Mouse (Mus musculus) hindbrain, embryonic 14.5 days (tissue): ENCODE measurements around the gene Hdac11. TPM values are rescaled to one million over a fixed set of nuclear protein-coding genes. Genes with fewer than 3 reads are reported as not detected.
A peak's percentile ranks its signal among the peaks of the same experiment; 100 is the strongest.

Source experiments
- ATAC-seq: fragments of 200-750 bp; cut with Nextera tagmentation; 2 replicates; pipeline ENCODE4 v1.8.0; 2017; ENCODE audit warnings: moderate number of reproducible peaks, mild to moderate bottlenecking, moderate TSS enrichment, moderate library complexity; ENCODE audit not compliant: low FRiP score
- DNase-seq: peaks from one replicate; pipeline ENCODE4 v3.0.0-alpha.2; 2015; ENCODE audit warnings: low spot score
- H3K27ac ChIP-seq: fragments of 300-500 bp; sonication (generic); 2 replicates; pipeline ENCODE4 v1.5.1; 2014; ENCODE audit warnings: mild to moderate bottlenecking, moderate library complexity
- H3K27me3 ChIP-seq: fragments of 300-500 bp; sonication (generic); 2 replicates; pipeline ENCODE4 v1.6.1; 2014; ENCODE audit warnings: mild to moderate bottlenecking, low read length, mixed read lengths; ENCODE audit not compliant: control insufficient read depth, insufficient read depth
- H3K36me3 ChIP-seq: fragments of 300-500 bp; sonication (generic); replicated peaks from 2 replicates; pipeline ENCODE4 v1.6.1; 2014; ENCODE audit not compliant: control insufficient read depth, insufficient read depth
- H3K4me1 ChIP-seq: fragments of 300-500 bp; sonication (generic); replicated peaks from 2 replicates; pipeline ENCODE4 v1.6.1; 2014; ENCODE audit warnings: antibody characterized with exemption, low read length, mixed read lengths; ENCODE audit not compliant: control insufficient read depth, insufficient read depth
- H3K4me2 ChIP-seq: fragments of 300-500 bp; sonication (generic); replicated peaks from 2 replicates; pipeline ENCODE4 v1.6.1; 2014; ENCODE audit warnings: mild to moderate bottlenecking, moderate library complexity
- H3K4me3 ChIP-seq: fragments of 300-500 bp; sonication (generic); replicated peaks from 2 replicates; pipeline ENCODE4 v1.5.1; 2014; ENCODE audit warnings: mild to moderate bottlenecking, low read length
- H3K9ac ChIP-seq: fragments of 300-500 bp; sonication (generic); 2 replicates; pipeline ENCODE4 v1.6.1; 2014
- H3K9me3 ChIP-seq: fragments of 300-500 bp; sonication (generic); 2 replicates; pipeline ENCODE4 v1.6.1; 2016; ENCODE audit warnings: low read length; ENCODE audit not compliant: control insufficient read depth
- WGBS: fragments of 180-500 bp; shearing (Covaris S2); extraction: QIAGEN DNeasy Blood & Tissue Kit; methylation state at CpG from one replicate; pipeline ENCODE4 v1.1.7; 2014; 5-methylcytosine and 5-hydroxymethylcytosine counted together
- polyA plus RNA-seq: library from polyadenylated mRNA; unstranded; fragments of >200 nt; fragmentation: Nextera tagmentation; extraction: Ambion mirVana; gene quantifications from 2 replicates; pipeline ENCODE4 v1.2.1, GENCODE M21; 2014

Hdac11 gene
- polyA plus RNA-seq, 1 experiment from 2014 or later: 42.7 TPM

GRCm38 (mm10) chr6:91213287-91214218 is 57.1 kb downstream of the Hdac11 start:
- H3K4me1 ChIP-seq: peaks cover 8% of the 10 kb centered on the region; the same call in 1 of the 2 replicates
- ATAC-seq (no peak; the same call in 1 of the 2 replicates), DNase-seq (no peak)
- H3K4me3 ChIP-seq: peak overlapping the region; percentile 24
- H3K4me2 ChIP-seq: peak overlapping the region; percentile 48
- peaks cover 7% of the 10 kb centered on the region; the same call in 1 of the 2 replicates for H3K27me3 ChIP-seq
- no peaks in the 10 kb centered on the region for H3K36me3 ChIP-seq
- 63% methylated on average over 21 of the region's 21 CpGs for WGBS
- H3K9ac ChIP-seq: peak overlapping the region; percentile 40; the same call in 1 of the 2 replicates
- no peaks in the 10 kb centered on the region for H3K9me3 ChIP-seq
- H3K27ac ChIP-seq: no peak overlapping the region

- 63% methylated on average over 1 of the region's 1 CpGs for WGBS
- peaks cover 7% of the 10 kb centered on the region; the same call in 1 of the 2 replicates for H3K27me3 ChIP-seq
- H3K4me1 ChIP-seq: peaks cover 10% of the 10 kb centered on the region; the same call in 1 of the 2 replicates
- H3K9me3 ChIP-seq: no peaks in the 10 kb centered on the region
- H3K4me2 ChIP-seq: no peak overlapping the region
- H3K27ac ChIP-seq: no peak overlapping the region
- no peak overlapping the region for H3K4me3 ChIP-seq
- ATAC-seq (no peak), DNase-seq (no peak)
- H3K36me3 ChIP-seq: no peaks in the 10 kb centered on the region
- no peak overlapping the region for H3K9ac ChIP-seq
Observed at GRCm38 (mm10) chr6:91215454-91215853, 59.0 kb downstream of the Hdac11 start.

DNA sequence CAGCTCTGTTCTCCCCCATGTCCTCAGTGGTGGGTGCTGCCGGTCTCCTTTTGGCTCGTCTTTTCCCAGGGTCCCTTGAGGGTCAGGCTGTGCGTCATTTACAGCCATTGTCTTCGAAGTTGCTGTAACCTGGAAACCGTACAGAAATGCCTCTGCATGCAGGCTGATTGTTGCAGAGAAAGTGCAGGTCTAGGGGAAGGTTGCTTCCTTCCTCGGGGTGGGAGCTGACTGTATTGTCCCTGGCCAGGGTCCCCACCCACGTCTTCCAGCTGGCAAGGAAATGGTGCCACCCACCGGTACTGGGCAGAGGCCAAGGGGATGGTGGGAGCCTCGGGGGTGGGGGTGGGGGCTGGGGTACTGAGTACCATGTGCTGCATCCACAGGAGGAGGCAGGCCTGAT is 62.0 kb downstream of the Hdac11 start:
- WGBS: 37% methylated on average over 9 of the region's 9 CpGs
- Histone ChIP-seq H3K27me3 (peaks cover under 1% of the 10 kb centered on the region; the same call in 1 of the 2 replicates), H3K9ac (no peak overlapping the region), H3K9me3 (no peaks in the 10 kb centered on the region), H3K4me2 (no peak overlapping the region), H3K4me1 (peaks cover 5% of the 10 kb centered on the region; the same call in 1 of the 2 replicates), H3K27ac (no peak overlapping the region), H3K36me3 (no peaks in the 10 kb centered on the region), H3K4me3 (no peak overlapping the region)
- DNase-seq: no peak
- peak; percentile 47; the same call in 1 of the 2 replicates for ATAC-seq

DNA sequence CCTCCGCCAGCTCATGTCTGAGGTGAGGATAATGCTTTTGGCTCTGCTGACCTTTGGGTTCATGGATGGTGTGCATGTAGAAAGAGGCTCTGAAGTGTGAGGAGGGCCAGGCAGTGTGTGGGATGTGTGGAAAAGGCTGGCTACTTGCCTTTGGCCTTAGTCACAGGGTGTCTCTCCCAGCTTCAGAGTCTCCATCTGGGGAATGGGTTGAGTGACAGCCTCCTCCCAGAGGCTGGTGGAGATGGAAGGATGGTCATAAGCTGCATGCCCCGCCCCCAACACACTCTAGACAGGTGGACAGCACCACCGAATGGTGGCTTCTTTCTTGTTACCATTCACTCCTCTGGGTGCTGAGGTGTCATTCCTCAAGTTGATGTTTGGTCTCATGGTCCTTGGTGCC is 62.4 kb downstream of the Hdac11 start:
- 73% methylated on average over 3 of the region's 3 CpGs for WGBS
- H3K27me3 ChIP-seq: no peaks in the 10 kb centered on the region
- ATAC-seq (peak; percentile 38; the same call in 1 of the 2 replicates), DNase-seq (no peak)
- H3K36me3 ChIP-seq: no peaks in the 10 kb centered on the region
- no peak overlapping the region for H3K4me3 ChIP-seq
- H3K9me3 ChIP-seq: no peaks in the 10 kb centered on the region
- H3K27ac ChIP-seq: no peak overlapping the region
- no peak overlapping the region for H3K9ac ChIP-seq
- peaks cover 4% of the 10 kb centered on the region; the same call in 1 of the 2 replicates for H3K4me1 ChIP-seq
- no peak overlapping the region for H3K4me2 ChIP-seq

DNA sequence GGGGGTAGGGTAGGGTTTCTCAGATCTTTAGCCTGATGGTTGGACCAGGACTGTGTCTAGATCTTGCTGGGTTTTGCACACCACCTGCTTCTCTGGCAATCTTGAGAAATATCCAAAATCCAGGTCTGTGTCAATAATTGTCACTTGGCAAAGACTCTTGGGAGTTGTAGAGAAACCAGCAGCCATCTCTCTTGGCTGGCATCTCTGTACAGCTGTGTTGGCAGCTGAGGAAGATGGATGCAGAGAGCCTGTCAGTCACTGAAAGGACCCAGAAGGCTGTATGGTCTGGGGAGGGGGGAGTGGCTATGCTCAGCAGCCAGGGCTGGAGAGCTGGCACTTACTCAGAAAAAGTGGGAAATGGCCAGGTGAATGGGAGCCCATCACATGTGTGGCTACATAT is 63.6 kb downstream of the Hdac11 start:
- peaks cover 4% of the 10 kb centered on the region; the same call in 1 of the 2 replicates for H3K4me1 ChIP-seq

GRCm38 (mm10) chr6:91221094-91221493 is 64.6 kb downstream of the Hdac11 start:
- no peak overlapping the region for H3K9ac ChIP-seq
- H3K27me3 ChIP-seq: no peaks in the 10 kb centered on the region
- no peaks in the 10 kb centered on the region for H3K36me3 ChIP-seq
- ATAC-seq: no peak
- WGBS: 9% methylated on average over 3 of the region's 3 CpGs
- no peaks in the 10 kb centered on the region for H3K9me3 ChIP-seq
- peak overlapping the region; percentile 32; the same call in 1 of the 2 replicates for H3K27ac ChIP-seq
- H3K4me3 ChIP-seq: no peak overlapping the region
- no peak overlapping the region for H3K4me2 ChIP-seq
- peaks cover 4% of the 10 kb centered on the region; the same call in 1 of the 2 replicates for H3K4me1 ChIP-seq
- DNase-seq: no peak

More for the DNA sequence above, 63.6 kb downstream of the Hdac11 start:
- ATAC-seq (no peak), DNase-seq (no peak)
- H3K27ac ChIP-seq: no peak overlapping the region
- H3K9me3 ChIP-seq: no peaks in the 10 kb centered on the region
- no peak overlapping the region for H3K4me2 ChIP-seq
- no peaks in the 10 kb centered on the region for H3K27me3 ChIP-seq
- no peaks in the 10 kb centered on the region for H3K36me3 ChIP-seq
- H3K9ac ChIP-seq: no peak overlapping the region
- H3K4me3 ChIP-seq: no peak overlapping the region

DNA sequence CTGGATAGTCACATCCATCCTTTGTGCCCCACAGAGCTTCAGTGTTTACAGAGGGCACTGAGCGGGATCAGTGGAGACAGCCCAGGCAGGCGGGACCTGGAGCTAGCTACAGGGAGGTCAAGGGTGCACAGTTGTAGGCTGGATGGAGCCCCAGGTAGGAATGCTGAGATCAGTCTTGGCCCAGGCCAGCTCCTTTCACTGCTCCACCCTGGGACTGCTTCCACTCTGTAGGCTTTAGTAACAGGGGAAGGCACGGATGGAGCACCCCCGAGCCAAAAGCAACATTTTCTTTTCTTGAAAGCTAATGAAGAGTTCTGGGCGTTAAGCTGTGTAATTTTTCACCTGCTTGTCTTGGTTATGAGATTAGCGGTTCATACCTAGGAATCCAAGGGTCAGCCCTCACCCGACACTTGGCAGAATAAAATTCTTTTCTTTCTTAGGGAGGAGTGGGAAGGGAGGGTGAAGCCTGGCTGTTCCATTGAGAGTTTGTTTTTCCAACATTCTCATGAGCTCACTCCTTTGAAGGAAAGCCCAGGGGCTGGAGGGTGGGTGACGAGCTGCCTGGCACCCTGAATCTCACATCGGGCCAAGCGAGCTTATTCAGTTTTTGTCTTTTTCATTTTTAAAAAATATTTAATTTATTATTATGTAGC is 66.4 kb downstream of the Hdac11 start:
- ATAC-seq: no peak
- 83% methylated on average over 10 of the region's 10 CpGs for WGBS
- no peak overlapping the region for H3K4me2 ChIP-seq
- H3K27me3 ChIP-seq: no peaks in the 10 kb centered on the region
- H3K4me3 ChIP-seq: no peak overlapping the region
- no peak overlapping the region for H3K27ac ChIP-seq
- DNase-seq: no peak
- no peak overlapping the region for H3K9ac ChIP-seq
- peaks cover 4% of the 10 kb centered on the region; the same call in 1 of the 2 replicates for H3K4me1 ChIP-seq
- no peaks in the 10 kb centered on the region for H3K9me3 ChIP-seq
- no peaks in the 10 kb centered on the region for H3K36me3 ChIP-seq
